In the genomic region with DNA sequence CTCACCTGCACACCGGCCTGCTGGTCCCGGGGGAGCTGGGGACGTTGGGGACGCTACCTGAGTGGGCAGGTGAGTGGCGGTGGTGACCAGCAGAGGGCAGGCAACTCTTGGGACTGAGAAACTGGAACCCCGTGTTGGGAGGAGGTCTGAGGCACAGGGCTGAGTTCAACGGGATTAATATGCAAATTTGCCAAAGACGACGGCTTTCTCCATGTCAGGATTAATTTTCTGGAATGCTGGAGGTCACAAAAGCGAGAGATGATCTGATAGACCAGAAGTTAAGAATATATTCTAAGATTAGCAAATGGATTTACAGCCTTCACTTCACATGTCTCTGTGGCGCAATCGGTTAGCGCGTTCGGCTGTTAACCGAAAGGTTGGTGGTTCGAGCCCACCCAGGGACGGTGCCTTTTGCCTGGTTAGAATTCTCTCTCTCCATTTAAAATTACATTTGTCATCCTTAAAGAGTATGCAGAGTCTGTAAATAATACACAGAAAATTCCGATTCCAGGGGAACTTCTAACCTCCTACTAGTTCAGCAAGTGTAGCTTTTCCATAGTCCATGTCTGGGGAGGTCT, we compare ENCODE assay signal across 7 mouse cellular contexts. TPM values are rescaled to one million over a fixed set of nuclear protein-coding genes. Genes with fewer than 3 reads are reported as not detected.
DNase-seq lines count a peak whose midpoint lies in the region; ATAC-seq and TF ChIP-seq lines count a peak whose summit lies in the region.

No protein-coding gene starts in this region.

- peak; percentile 76; the same call in 1 of the 2 replicates for TF ChIP-seq CTCF in small intestine, adult 2 months (IDR thresholded peaks at IDR 0.05; ENCODE audit: extremely low read depth, insufficient read length, insufficient replicate concordance, low read depth, low read length)

- peak overlapping the region; percentile 66 for H3K9ac ChIP-seq in intestine, embryonic 16.5 days (ENCODE audit: low read depth, low read length)

- peak; percentile 87 for DNase-seq in adrenal gland, adult 2 months
- DNase-seq in embryo, embryonic 11 days, result peak; percentile 81
- peak; percentile 64 for DNase-seq in gastrocnemius, postnatal 25 days
- peak; percentile 78 to 86 for DNase-seq in left cerebral cortex, postnatal 36 days (ENCODE audit: low spot score in 2 of 2)
- peak; percentile 80 for DNase-seq in midbrain, embryonic 10.5 days (ENCODE audit: low spot score)

- H3K4me1 ChIP-seq in intestine, embryonic 16.5 days (ENCODE audit: control insufficient read depth, insufficient read depth, low read length), result 0 out of 2 replicates have a peak, but pooled peaks cover 3% of the 10 kb centered on the region
- peaks cover 23% of the 10 kb centered on the region for H3K4me1 ChIP-seq in midbrain, embryonic 10.5 days
- peaks cover 5% of the 10 kb centered on the region for H3K4me1 ChIP-seq in small intestine, adult 2 months (ENCODE audit: control insufficient read depth, insufficient read depth, insufficient read length, low read length)

- H3K27ac ChIP-seq in intestine, embryonic 16.5 days (ENCODE audit: low read length), result peak overlapping the region; percentile 69
- H3K27ac ChIP-seq in midbrain, embryonic 10.5 days (replicated peaks), result peak overlapping the region; percentile 59; the same call in 1 of the 2 replicates
- no peak overlapping the region for H3K27ac ChIP-seq in small intestine, adult 2 months (ENCODE audit: insufficient read depth, low read depth, low read length)

- intact Hi-C loops in left cerebral cortex, postnatal 36 days (cut with DNase I), result no loop called here

- peak; percentile 58 for ATAC-seq in intestine, embryonic 16.5 days

- H3K4me3 ChIP-seq in intestine, embryonic 16.5 days (ENCODE audit: low read length), result peak overlapping the region; percentile 52
- peak overlapping the region; percentile 71 for H3K4me3 ChIP-seq in midbrain, embryonic 10.5 days
- peak overlapping the region; percentile 68 for H3K4me3 ChIP-seq in small intestine, adult 2 months (ENCODE audit: low read depth, low read length)

- H3K4me2 ChIP-seq in intestine, embryonic 16.5 days (ENCODE audit: low read depth, low read length), result peak overlapping the region; percentile 64

- under 1% methylated on average over 19 of the region's 19 CpGs for WGBS in intestine, embryonic 16.5 days
- WGBS in midbrain, embryonic 10.5 days, result under 1% methylated on average over 19 of the region's 19 CpGs
- under 1% methylated on average over 19 of the region's 19 CpGs for WGBS in small intestine, adult 2 months

- H3K9me3 ChIP-seq in intestine, embryonic 16.5 days (ENCODE audit: control insufficient read depth, low read length), result no peaks in the 10 kb centered on the region
- H3K9me3 ChIP-seq in midbrain, embryonic 10.5 days (replicated peaks), result no peaks in the 10 kb centered on the region

- TF ChIP-seq POLR2A in small intestine, adult 2 months (IDR thresholded peaks at IDR 0.05; ENCODE audit: low read depth, low read length), result no peak

- no peaks in the 10 kb centered on the region for H3K36me3 ChIP-seq in intestine, embryonic 16.5 days (ENCODE audit: control insufficient read depth, insufficient read depth, low read length)
- H3K36me3 ChIP-seq in midbrain, embryonic 10.5 days, result no peaks in the 10 kb centered on the region
- no peaks in the 10 kb centered on the region for H3K36me3 ChIP-seq in small intestine, adult 2 months (ENCODE audit: control insufficient read depth, insufficient read depth, low read length)

- H3K27me3 ChIP-seq in intestine, embryonic 16.5 days (replicated peaks; ENCODE audit: control insufficient read depth, insufficient read depth, low read length), result no peaks in the 10 kb centered on the region
- H3K27me3 ChIP-seq in midbrain, embryonic 10.5 days (ENCODE audit: low read depth, poor library complexity, severe bottlenecking), result peaks cover 12% of the 10 kb centered on the region
- no peaks in the 10 kb centered on the region for H3K27me3 ChIP-seq in small intestine, adult 2 months (ENCODE audit: control insufficient read depth, insufficient read depth, low read length)

RNA-seq across cellular contexts. Expression of a gene that starts 27.4 kb away (rescaled TPM):
- under 1 TPM in 1 of 2 experiments, not detected in 1; 0.23 TPM for total RNA-seq in adrenal gland, adult 2 months (2021)
- polyA plus RNA-seq in adrenal gland, adult 2 months (2012; rRNA removed), result 0.11 and 0.31 TPM in 2 replicates
- 100 to 1,000 TPM; 474 to 621 TPM for total RNA-seq in gastrocnemius, postnatal 25 days (2021)
- polyA plus RNA-seq in intestine, embryonic 16.5 days (2015; fragmentation: Nextera tagmentation; extraction: Ambion mirVana), result 0.15 and 0.37 TPM in 2 replicates
- total RNA-seq in left cerebral cortex, postnatal 36 days (2021), result 1 to 10 TPM in 1 of 2 experiments, under 1 TPM in 1; 0.77 to 2.1 TPM
- polyA plus RNA-seq in midbrain, embryonic 10.5 days (2016; fragmentation: Nextera tagmentation; extraction: Ambion mirVana), result 1.5 and 2.1 TPM in 2 replicates
- polyA plus RNA-seq in small intestine, adult 2 months (2012; rRNA removed), result 0.06 TPM in 1 of 2 replicates, not detected in the other

RNA-seq across cellular contexts. Expression of a gene that starts 45.4 kb away (rescaled TPM):
- not detected for total RNA-seq in adrenal gland, adult 2 months (2021)
- polyA plus RNA-seq in adrenal gland, adult 2 months (2012; rRNA removed), result not detected in 2 replicates
- not detected for total RNA-seq in gastrocnemius, postnatal 25 days (2021)
- polyA plus RNA-seq in intestine, embryonic 16.5 days (2015; fragmentation: Nextera tagmentation; extraction: Ambion mirVana), result 0.12 and 0.21 TPM in 2 replicates
- not detected for total RNA-seq in left cerebral cortex, postnatal 36 days (2021)
- 0.20 and 0.30 TPM in 2 replicates for polyA plus RNA-seq in midbrain, embryonic 10.5 days (2016; fragmentation: Nextera tagmentation; extraction: Ambion mirVana)
- not detected in 2 replicates for polyA plus RNA-seq in small intestine, adult 2 months (2012; rRNA removed)
